ENCODE assay signal across 12 mouse cellular contexts in the genomic region with DNA sequence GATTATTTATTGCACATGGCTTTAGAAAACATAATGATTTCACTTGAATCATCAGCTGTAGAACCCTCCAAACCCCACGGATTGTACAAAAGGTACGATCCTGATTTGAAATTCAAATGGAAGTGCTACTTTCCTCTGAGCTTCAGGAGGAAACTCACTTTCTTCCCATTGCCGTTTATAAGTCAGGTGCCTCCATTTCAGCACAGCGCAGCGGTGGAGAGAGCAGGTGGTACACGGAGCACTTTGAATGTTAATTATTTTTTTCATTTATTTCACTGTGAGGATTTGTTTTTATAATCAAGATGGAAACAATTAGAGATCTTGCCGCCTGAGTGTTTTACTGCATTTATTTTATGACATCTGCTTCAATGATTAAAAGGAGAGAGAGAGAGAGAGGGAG.
"Had no signal": no experiment of that assay in that cellular context is flagged by ENCODE, and none has a peak within 500 bp of the region (broad histone marks: within the 10 kb centered on the region; RNA-seq: fewer than 3 reads in every experiment).

No protein-coding gene starts in this region.

- H3K4me3 ChIP-seq: kidney, embryonic 15.5 days; limb, embryonic 13.5 days had no signal

- H3K9me3 ChIP-seq: kidney, embryonic 15.5 days; limb, embryonic 13.5 days had no signal

- H3K27me3 ChIP-seq: kidney, embryonic 15.5 days had no signal

- H3K36me3 ChIP-seq: kidney, embryonic 15.5 days; limb, embryonic 13.5 days had no signal

- DNase-seq: kidney, adult 2 months; kidney, postnatal 14 days; left cerebral cortex, postnatal 4 days; lung, adult 18-20 months; retina, postnatal 1 day; right cerebral cortex, postnatal 4 days; spleen, adult 18-20 months; thymus, adult 18-20 months; thymus, postnatal 14 days had no signal

- H3K27ac ChIP-seq: kidney, embryonic 15.5 days; limb, embryonic 13.5 days; liver, embryonic 14.5 days had no signal

- H3K4me2 ChIP-seq: kidney, embryonic 15.5 days; limb, embryonic 13.5 days had no signal

- H3K9ac ChIP-seq: kidney, embryonic 15.5 days; limb, embryonic 13.5 days; liver, embryonic 14.5 days had no signal
